Mouse (Mus musculus) layer of hippocampus, postnatal 25 days (tissue): Measurements from ENCODE around the gene Cep57l1. TPM values are rescaled to one million over a fixed set of nuclear protein-coding genes. Genes with fewer than 3 reads are reported as not detected.
"Not testable (repeated sequence)": the region's sequence is repeated elsewhere in the genome, so short reads cannot be mapped to it uniquely, and the experiment has no call there.

Experiments
- DNase-seq, 2 experiments: peaks; one replicate each; pipeline ENCODE4 v3.0.0; 2022; ENCODE audit warnings: mixed read lengths in 2 of 2, low spot score in 1 of 2; ENCODE audit errors: extremely low spot score in 1 of 2
- total RNA-seq, 2 experiments: library from RNA; stranded (reverse); gene quantifications; 2 replicates each; pipeline ENCODE4 v1.2.3; 2021

The Cep57l1 gene
- total RNA-seq, result 1 to 10 TPM; 5.1 to 8.4 TPM

DNA sequence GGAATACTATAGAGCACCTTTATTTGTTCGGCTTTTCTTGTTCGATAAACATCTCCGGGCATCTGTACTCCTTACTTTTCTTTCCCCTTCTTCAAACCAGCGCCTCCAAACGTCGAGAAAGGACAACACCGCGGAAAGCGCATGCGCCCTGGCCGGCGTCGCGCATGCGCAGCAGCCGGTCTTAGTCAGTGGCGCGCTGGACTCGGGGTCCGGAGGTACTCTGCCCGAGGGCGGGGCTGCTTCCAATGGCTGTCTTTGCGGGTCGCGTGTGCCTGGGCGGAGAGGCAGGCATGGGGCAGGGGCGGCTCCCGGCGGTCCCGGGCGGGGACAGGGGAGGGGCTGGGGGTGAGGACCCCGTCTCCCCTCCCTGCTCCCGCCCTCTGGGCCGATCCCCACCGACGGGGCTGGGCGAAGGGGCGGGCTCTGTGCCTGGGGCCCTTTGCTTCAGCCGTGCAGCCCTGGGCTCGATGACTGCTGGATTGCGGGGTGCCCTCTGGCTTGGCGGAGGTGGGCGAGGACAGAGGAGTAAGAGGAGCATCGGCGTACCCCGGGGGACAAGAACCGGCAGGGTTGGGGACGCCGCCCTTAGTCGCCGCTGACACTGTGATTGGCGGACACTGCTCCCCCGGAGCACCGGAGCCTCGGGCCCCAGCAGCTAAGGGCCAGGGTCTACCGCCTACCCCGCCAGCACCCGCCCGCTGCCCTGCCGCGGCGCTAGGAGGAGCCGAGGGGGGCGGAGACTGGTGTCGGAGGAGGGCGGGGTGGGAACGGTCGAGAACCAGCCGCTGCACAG is at the start of gene Cep57l1, which contains the start of gene Sesn1:
Cep57l1 (minus strand) TSS at position 101 of the 793 bp plus-strand sequence.
Sesn1 (plus strand) TSS at position 165 of the 793 bp plus-strand sequence.
- peak; percentile 87 to 88 for DNase-seq

- DNase-seq, result no peak
Observed at GRCm38 (mm10) chr10:41848721-41849120, 39.0 kb upstream of the Cep57l1 start.

DNA sequence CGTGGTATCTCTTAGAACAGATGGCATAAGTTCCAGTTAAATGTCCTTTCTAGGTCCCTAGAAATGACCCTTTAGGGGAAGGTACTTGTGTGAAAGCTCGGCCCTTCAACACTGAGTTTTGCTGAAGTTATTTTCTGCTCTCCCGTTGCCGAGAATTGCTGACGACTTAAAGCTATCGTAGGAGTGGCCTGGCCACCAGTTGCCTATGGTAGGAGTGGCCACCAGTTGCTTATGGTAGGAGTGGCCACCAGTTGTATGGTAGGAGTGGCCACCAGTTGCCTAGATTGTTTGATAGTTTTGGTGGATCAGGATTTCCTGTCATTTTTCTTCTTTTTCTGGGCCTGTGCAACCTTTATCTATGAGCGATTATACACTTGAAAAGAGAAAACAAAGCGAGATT is 38.1 kb upstream of the Cep57l1 start:
- no peak for DNase-seq

- DNase-seq, result no peak
Observed at GRCm38 (mm10) chr10:41838911-41839310, 29.2 kb upstream of the Cep57l1 start.

GRCm38 (mm10) chr10:41834131-41834530 is 24.5 kb upstream of the Cep57l1 start:
- no peak for DNase-seq

GRCm38 (mm10) chr10:41832191-41832590 is 22.5 kb upstream of the Cep57l1 start:
- no peak for DNase-seq

- peak; percentile 41 to 70 for DNase-seq
Observed at GRCm38 (mm10) chr10:41830851-41831522, 21.3 kb upstream of the Cep57l1 start.

- DNase-seq, result no peak
Observed at GRCm38 (mm10) chr10:41830445-41830844, 20.8 kb upstream of the Cep57l1 start.

GRCm38 (mm10) chr10:41829980-41830379 is 20.3 kb upstream of the Cep57l1 start:
- DNase-seq, result no peak

DNA sequence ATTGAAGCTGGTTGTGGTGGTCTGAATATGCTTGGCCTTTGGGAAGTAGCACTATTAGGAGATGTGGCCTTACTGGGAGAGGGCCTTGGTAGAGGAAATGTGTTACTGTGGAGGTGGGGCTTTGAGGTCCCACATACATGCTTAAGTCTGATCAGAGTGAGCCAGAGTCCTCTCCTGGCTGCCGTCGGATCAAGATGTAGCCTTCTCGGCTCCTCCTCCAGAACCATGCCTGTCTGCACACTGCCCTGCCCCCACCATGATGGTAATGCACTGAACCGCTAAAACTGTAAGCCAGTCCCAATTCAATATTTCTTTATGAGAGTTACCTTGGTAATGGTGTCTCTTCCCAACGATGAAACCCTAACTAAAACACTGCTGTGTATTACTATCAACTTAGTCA is 19.5 kb upstream of the Cep57l1 start:
- no peak for DNase-seq

DNA sequence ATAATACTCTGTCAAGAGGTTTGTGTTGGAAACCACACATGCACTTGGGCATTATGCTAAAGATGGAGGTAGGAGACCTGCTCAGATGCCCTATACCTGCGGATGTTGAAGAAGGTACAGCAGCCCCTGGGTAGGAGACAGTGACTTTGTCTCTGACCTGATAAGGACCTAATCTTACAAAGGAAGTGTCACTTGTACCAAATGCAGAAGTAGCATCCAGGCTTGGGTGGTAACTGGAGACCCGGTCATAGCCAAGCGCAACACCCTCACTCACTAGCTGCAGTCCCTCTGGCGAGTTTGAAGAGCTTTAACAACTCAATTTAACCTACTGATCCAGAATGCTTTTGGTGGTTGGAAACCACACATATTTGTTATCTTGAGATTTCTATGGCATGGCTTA is 18.1 kb upstream of the Cep57l1 start:
- no peak for DNase-seq

- no peak for DNase-seq
Observed at GRCm38 (mm10) chr10:41826526-41827116, 16.9 kb upstream of the Cep57l1 start.

DNA sequence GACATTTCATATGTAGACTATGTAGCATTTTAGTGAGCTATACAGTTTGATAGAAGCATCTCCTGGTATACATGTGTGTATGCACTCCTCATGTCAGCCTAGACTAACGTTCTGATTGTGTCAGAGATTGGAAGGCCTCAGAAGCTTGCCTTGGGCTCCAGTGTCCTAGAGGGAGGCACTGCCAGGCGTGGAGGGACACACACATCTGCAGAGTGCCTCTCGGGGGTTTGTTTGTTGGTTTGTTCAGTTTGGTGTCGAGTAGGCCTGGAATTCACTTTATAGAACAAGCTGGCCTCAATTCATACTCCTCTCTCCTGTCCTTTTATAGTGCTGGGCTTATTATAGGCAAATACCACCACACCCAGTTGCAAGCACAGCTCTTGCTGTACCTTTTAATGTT is 16.3 kb upstream of the Cep57l1 start:
- no peak for DNase-seq

- no peak for DNase-seq
Observed at GRCm38 (mm10) chr10:41825041-41825440, 15.4 kb upstream of the Cep57l1 start.

DNA sequence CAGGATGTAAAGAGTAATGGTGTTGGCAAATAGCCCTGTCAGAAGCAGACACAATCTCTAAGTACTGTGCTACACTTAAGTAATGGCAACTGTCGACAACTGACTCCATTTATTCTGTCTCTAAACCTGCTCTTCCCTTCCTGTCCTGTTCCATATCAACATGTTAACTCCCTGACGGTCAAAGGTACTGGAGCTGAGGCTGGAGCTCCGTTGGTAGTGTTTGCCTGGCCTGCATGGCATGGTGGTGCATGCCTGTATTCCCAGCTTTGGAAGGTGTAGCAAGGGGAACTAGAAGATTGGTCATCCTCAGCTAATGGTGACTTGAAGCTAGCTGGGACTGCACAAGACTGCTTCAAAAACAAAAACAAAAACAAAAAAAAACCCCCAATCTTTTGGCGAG is 14.2 kb upstream of the Cep57l1 start:
- DNase-seq, result no peak

- DNase-seq, result not testable (repeated sequence)
Observed at GRCm38 (mm10) chr10:41823282-41823675, 13.6 kb upstream of the Cep57l1 start.

GRCm38 (mm10) chr10:41822573-41823281 is 13.1 kb upstream of the Cep57l1 start:
- no peak for DNase-seq

GRCm38 (mm10) chr10:41821171-41821570 is 11.5 kb upstream of the Cep57l1 start:
- DNase-seq, result no peak

GRCm38 (mm10) chr10:41820401-41820800 is 10.7 kb upstream of the Cep57l1 start:
- DNase-seq, result no peak

DNA sequence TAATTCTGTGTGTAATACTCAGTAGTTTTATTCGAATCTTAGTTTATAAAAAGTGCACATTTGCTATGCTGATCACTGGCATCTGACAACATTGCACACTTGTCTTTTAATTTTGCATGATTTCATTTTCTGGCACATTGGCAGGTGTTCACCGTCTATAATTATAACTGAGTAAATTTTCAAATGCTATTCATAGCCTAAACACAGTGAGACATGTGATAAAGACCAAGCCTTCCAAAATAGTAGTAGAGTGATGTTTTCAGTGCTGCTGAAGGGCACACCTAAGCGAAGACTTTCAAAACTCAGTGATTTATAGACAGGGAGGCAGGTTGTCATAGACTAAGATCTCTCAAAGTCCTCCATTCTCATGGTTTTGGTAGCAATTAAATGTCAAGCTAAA is 9.6 kb upstream of the Cep57l1 start:
- DNase-seq, result no peak

- DNase-seq, result not testable (repeated sequence)
Observed at GRCm38 (mm10) chr10:41818733-41819070, 9.0 kb upstream of the Cep57l1 start.
